Mouse (Mus musculus): ENCODE results near the gene Pagr1a.

Gene Pagr1a

GRCm38 (mm10) chr7:127020901-127021562 is 3.9 kb upstream of the Pagr1a start, which contains the start of the genes Gm42742 and Prrt2:
Gene Gm42742 (minus strand): TSS chr7:127021097.
Gene Prrt2 (minus strand): TSS chr7:127021211.
- no peak for DNase-seq (ENCODE audit: low spot score)

GRCm38 (mm10) chr7:127020491-127020890 is 3.3 kb upstream of the Pagr1a start:
- no peak for DNase-seq (ENCODE audit: low spot score)

GRCm38 (mm10) chr7:127020031-127020430 is 2.9 kb upstream of the Pagr1a start:
- no peak for DNase-seq (ENCODE audit: low spot score)

- no peak for DNase-seq (ENCODE audit: low spot score)
Measured at GRCm38 (mm10) chr7:127019306-127019960, 2.3 kb upstream of the Pagr1a start.

GRCm38 (mm10) chr7:127018416-127019305 is 1.5 kb upstream of the Pagr1a start:
- DNase-seq (ENCODE audit: low spot score), result no peak

- DNase-seq (ENCODE audit: low spot score), result no peak
Measured at GRCm38 (mm10) chr7:127017950-127018345, 796 bp upstream of the Pagr1a start.

GRCm38 (mm10) chr7:127016486-127016938 is 640 bp downstream of the Pagr1a start:
- no peak for DNase-seq (ENCODE audit: low spot score)

GRCm38 (mm10) chr7:127016481-127016485 is 869 bp downstream of the Pagr1a start, which contains the start of gene Pagr1b:
Gene Pagr1b (minus strand): TSS chr7:127016484.
- no peak for DNase-seq (ENCODE audit: low spot score)

- DNase-seq (ENCODE audit: low spot score), result no peak
Measured at GRCm38 (mm10) chr7:127016081-127016480, 1.1 kb downstream of the Pagr1a start.

- DNase-seq (ENCODE audit: low spot score), result no peak
Measured at GRCm38 (mm10) chr7:127014993-127015392, 2.2 kb downstream of the Pagr1a start.

- no peak for DNase-seq (ENCODE audit: low spot score)
Measured at GRCm38 (mm10) chr7:127014320-127014719, 2.8 kb downstream of the Pagr1a start, which contains the start of gene Mvp. Gene Mvp (minus strand): TSS chr7:127014621.

- no peak for DNase-seq (ENCODE audit: low spot score)
Measured at GRCm38 (mm10) chr7:127013385-127013784, 3.8 kb downstream of the Pagr1a start.

GRCm38 (mm10) chr7:127012845-127013244 is 4.3 kb downstream of the Pagr1a start:
- no peak for DNase-seq (ENCODE audit: low spot score)

GRCm38 (mm10) chr7:127012374-127012773 is 4.8 kb downstream of the Pagr1a start:
- DNase-seq (ENCODE audit: low spot score), result no peak

- DNase-seq (ENCODE audit: low spot score), result no peak
Measured at GRCm38 (mm10) chr7:127011717-127012116, 5.4 kb downstream of the Pagr1a start.

GRCm38 (mm10) chr7:127011051-127011450 is 6.1 kb downstream of the Pagr1a start:
- DNase-seq (ENCODE audit: low spot score), result no peak

- no peak for DNase-seq (ENCODE audit: low spot score)
Measured at GRCm38 (mm10) chr7:127009307-127010085, 7.7 kb downstream of the Pagr1a start.

- DNase-seq (ENCODE audit: low spot score), result peak; percentile 74
Measured at GRCm38 (mm10) chr7:127008239-127009019, 8.7 kb downstream of the Pagr1a start.

- DNase-seq (ENCODE audit: low spot score), result no peak
Measured at GRCm38 (mm10) chr7:127007313-127008024, 9.7 kb downstream of the Pagr1a start.

GRCm38 (mm10) chr7:127004122-127004875 is 12.9 kb downstream of the Pagr1a start:
- no peak for DNase-seq (ENCODE audit: low spot score)

Data from layer of hippocampus, adult 9-10 months (tissue).